ENCODE assay signal across 26 mouse cellular contexts in genomic region chr7:80287736-80288135, GRCm38 (mm10). TPM values are rescaled to one million over a fixed set of nuclear protein-coding genes. Genes with fewer than 3 reads are reported as not detected.
DNase-seq lines count a peak whose midpoint lies in the region; ATAC-seq lines count a peak whose summit lies in the region.
"Had no signal": no experiment of that assay in that cellular context is flagged by ENCODE, and none has a peak within 500 bp of the region (broad histone marks: within the 10 kb centered on the region; RNA-seq: fewer than 3 reads in every experiment).

No protein-coding gene starts in this region.

- peaks cover 67% of the 10 kb centered on the region for H3K36me3 ChIP-seq in embryonic facial prominence, embryonic 12.5 days
- peaks cover 90% of the 10 kb centered on the region for H3K36me3 ChIP-seq in embryonic facial prominence, embryonic 10.5 days (replicated peaks)
- peaks cover 8% of the 10 kb centered on the region for H3K36me3 ChIP-seq in midbrain, embryonic 11.5 days (ENCODE audit: control insufficient read depth, insufficient read depth, low read length)
- peaks cover 84% of the 10 kb centered on the region for H3K36me3 ChIP-seq in midbrain, embryonic 14.5 days (ENCODE audit: control insufficient read depth, insufficient read depth, low read length)

- 0 out of 2 replicates have a peak, but pooled peaks have one; percentile 22 for ATAC-seq in embryonic facial prominence, embryonic 12.5 days (ENCODE audit: insufficient number of reproducible peaks, insufficient read depth, low FRiP score, low TSS enrichment)
- no peak for ATAC-seq in midbrain, embryonic 11.5 days (ENCODE audit: low FRiP score)
- ATAC-seq in midbrain, embryonic 14.5 days (ENCODE audit: low FRiP score, low TSS enrichment) = no peak
- ATAC-seq: activated CD4-positive, CD25-positive, alpha-beta regulatory T cell, adult 4 months; forebrain, embryonic 14.5 days; forebrain, postnatal 0 days; hindbrain, postnatal 0 days had no signal

- H3K27me3 ChIP-seq in embryonic facial prominence, embryonic 12.5 days = no peaks in the 10 kb centered on the region
- no peaks in the 10 kb centered on the region for H3K27me3 ChIP-seq in embryonic facial prominence, embryonic 10.5 days (replicated peaks; ENCODE audit: low read depth, poor library complexity, severe bottlenecking)
- H3K27me3 ChIP-seq in midbrain, embryonic 11.5 days (ENCODE audit: control insufficient read depth, insufficient read depth, low read length) = no peaks in the 10 kb centered on the region
- no peaks in the 10 kb centered on the region for H3K27me3 ChIP-seq in midbrain, embryonic 14.5 days (ENCODE audit: control insufficient read depth, insufficient read depth, low read length)
- H3K27me3 ChIP-seq: embryonic facial prominence, embryonic 15.5 days; heart, embryonic 13.5 days had no signal

- no peak overlapping the region for H3K9ac ChIP-seq in embryonic facial prominence, embryonic 12.5 days
- H3K9ac ChIP-seq in midbrain, embryonic 11.5 days (ENCODE audit: low read length) = no peak overlapping the region
- H3K9ac ChIP-seq in midbrain, embryonic 14.5 days (replicated peaks; ENCODE audit: low read length) = no peak overlapping the region
- H3K9ac ChIP-seq: embryonic facial prominence, embryonic 15.5 days; forebrain, postnatal 0 days; heart, embryonic 13.5 days; hindbrain, embryonic 14.5 days had no signal

- H3K4me2 ChIP-seq in embryonic facial prominence, embryonic 12.5 days (replicated peaks) = no peak overlapping the region
- no peak overlapping the region for H3K4me2 ChIP-seq in midbrain, embryonic 11.5 days
- no peak overlapping the region for H3K4me2 ChIP-seq in midbrain, embryonic 14.5 days (ENCODE audit: low read length)
- H3K4me2 ChIP-seq: embryonic facial prominence, embryonic 15.5 days; heart, embryonic 13.5 days; hindbrain, embryonic 14.5 days had no signal

- no peak overlapping the region for H3K27ac ChIP-seq in embryonic facial prominence, embryonic 12.5 days
- no peak overlapping the region for H3K27ac ChIP-seq in embryonic facial prominence, embryonic 10.5 days (replicated peaks)
- no peak overlapping the region for H3K27ac ChIP-seq in midbrain, embryonic 11.5 days (ENCODE audit: low read depth, low read length)
- H3K27ac ChIP-seq in midbrain, embryonic 14.5 days (replicated peaks; ENCODE audit: low read depth, low read length) = no peak overlapping the region
- H3K27ac ChIP-seq: embryonic facial prominence, embryonic 15.5 days; gastrocnemius, adult 2 months; heart, adult 2 months; heart, embryonic 10.5 days; heart, embryonic 13.5 days; hindbrain, embryonic 14.5 days; hindbrain, postnatal 0 days had no signal

- H3K4me1 ChIP-seq in embryonic facial prominence, embryonic 12.5 days = no peaks in the 10 kb centered on the region
- H3K4me1 ChIP-seq in embryonic facial prominence, embryonic 10.5 days = no peaks in the 10 kb centered on the region
- H3K4me1 ChIP-seq in midbrain, embryonic 11.5 days (ENCODE audit: control insufficient read depth, insufficient read depth, low read length) = no peaks in the 10 kb centered on the region
- no peaks in the 10 kb centered on the region for H3K4me1 ChIP-seq in midbrain, embryonic 14.5 days (ENCODE audit: control insufficient read depth, insufficient read depth, low read length)
- H3K4me1 ChIP-seq: embryonic facial prominence, embryonic 15.5 days had no signal

- no peak for DNase-seq in embryonic facial prominence, embryonic 10.5 days (ENCODE audit: low spot score)
- DNase-seq in midbrain, embryonic 11.5 days (ENCODE audit: low spot score, missing footprints) = peak; percentile 77
- DNase-seq in midbrain, embryonic 14.5 days = no peak
- peak; percentile 27 for DNase-seq in thymus, postnatal 25 days
- no peak for DNase-seq in adipocyte (ENCODE audit: low spot score)
- DNase-seq in cerebellum, adult 11-12 months = no peak
- DNase-seq: adrenal gland, postnatal 10 days; adrenal gland, postnatal 36 days; cerebellum, adult 8-10 months; cerebellum, postnatal 10 days; cerebellum, postnatal 36 days; embryo, embryonic 11 days; forebrain, postnatal 0 days; gastrocnemius, adult 2 months; gastrocnemius, postnatal 14 days; heart, adult 2 months; heart, postnatal 14 days; heart, postnatal 4 days had no signal

- H3K4me3 ChIP-seq in embryonic facial prominence, embryonic 12.5 days = no peak overlapping the region
- no peak overlapping the region for H3K4me3 ChIP-seq in embryonic facial prominence, embryonic 10.5 days
- H3K4me3 ChIP-seq in midbrain, embryonic 11.5 days (ENCODE audit: low read depth, low read length) = no peak overlapping the region
- no peak overlapping the region for H3K4me3 ChIP-seq in midbrain, embryonic 14.5 days (replicated peaks; ENCODE audit: low read depth, low read length)
- H3K4me3 ChIP-seq: embryonic facial prominence, embryonic 15.5 days; gastrocnemius, adult 2 months; heart, adult 2 months; heart, embryonic 10.5 days; heart, embryonic 13.5 days had no signal

- 68% methylated on average over 10 of the region's 10 CpGs for WGBS in embryonic facial prominence, embryonic 12.5 days
- 80% methylated on average over 10 of the region's 10 CpGs for WGBS in embryonic facial prominence, embryonic 10.5 days
- WGBS in midbrain, embryonic 11.5 days = 80% methylated on average over 10 of the region's 10 CpGs
- 82% methylated on average over 10 of the region's 10 CpGs for WGBS in midbrain, embryonic 14.5 days

- H3K9me3 ChIP-seq in embryonic facial prominence, embryonic 12.5 days = no peaks in the 10 kb centered on the region
- H3K9me3 ChIP-seq in embryonic facial prominence, embryonic 10.5 days = no peaks in the 10 kb centered on the region
- no peaks in the 10 kb centered on the region for H3K9me3 ChIP-seq in midbrain, embryonic 11.5 days (ENCODE audit: control insufficient read depth, low read length)
- H3K9me3 ChIP-seq in midbrain, embryonic 14.5 days (ENCODE audit: control insufficient read depth, low read length) = no peaks in the 10 kb centered on the region
- H3K9me3 ChIP-seq: embryonic facial prominence, embryonic 15.5 days; heart, embryonic 10.5 days; heart, embryonic 13.5 days had no signal

RNA-seq across cellular contexts. Expression of gene Prc1, which starts 6.5 kb away (rescaled TPM):
- polyA plus RNA-seq in embryonic facial prominence, embryonic 12.5 days (2016; fragmentation: Nextera tagmentation; extraction: Ambion mirVana) = 133 and 136 TPM in 2 replicates
- 196 and 199 TPM in 2 replicates for polyA plus RNA-seq in embryonic facial prominence, embryonic 10.5 days (2016; fragmentation: Nextera tagmentation; extraction: Ambion mirVana)
- polyA plus RNA-seq in midbrain, embryonic 11.5 days (2014; fragmentation: Nextera tagmentation; extraction: Ambion mirVana) = 231 and 232 TPM in 2 replicates
- 25.4 and 47.7 TPM in 2 replicates for polyA plus RNA-seq in midbrain, embryonic 14.5 days (2014; fragmentation: Nextera tagmentation; extraction: Ambion mirVana)

RNA-seq across cellular contexts. Expression of gene Vps33b, which starts 18.3 kb away (rescaled TPM):
- polyA plus RNA-seq in embryonic facial prominence, embryonic 12.5 days (2016; fragmentation: Nextera tagmentation; extraction: Ambion mirVana) = 14.5 and 14.9 TPM in 2 replicates
- polyA plus RNA-seq in embryonic facial prominence, embryonic 10.5 days (2016; fragmentation: Nextera tagmentation; extraction: Ambion mirVana) = 17.3 and 18.0 TPM in 2 replicates
- polyA plus RNA-seq in midbrain, embryonic 11.5 days (2014; fragmentation: Nextera tagmentation; extraction: Ambion mirVana) = 12.6 and 14.3 TPM in 2 replicates
- 18.8 and 21.9 TPM in 2 replicates for polyA plus RNA-seq in midbrain, embryonic 14.5 days (2014; fragmentation: Nextera tagmentation; extraction: Ambion mirVana)

RNA-seq across cellular contexts. Expression of gene Ngrn, which starts 26.7 kb away (rescaled TPM):
- 56.2 and 59.6 TPM in 2 replicates for polyA plus RNA-seq in embryonic facial prominence, embryonic 12.5 days (2016; fragmentation: Nextera tagmentation; extraction: Ambion mirVana)
- polyA plus RNA-seq in embryonic facial prominence, embryonic 10.5 days (2016; fragmentation: Nextera tagmentation; extraction: Ambion mirVana) = 42.7 and 43.2 TPM in 2 replicates
- 53.1 and 53.2 TPM in 2 replicates for polyA plus RNA-seq in midbrain, embryonic 11.5 days (2014; fragmentation: Nextera tagmentation; extraction: Ambion mirVana)
- 67.3 and 70.8 TPM in 2 replicates for polyA plus RNA-seq in midbrain, embryonic 14.5 days (2014; fragmentation: Nextera tagmentation; extraction: Ambion mirVana)

RNA-seq across cellular contexts. Expression of gene Rccd1, which starts 36.5 kb away (rescaled TPM):
- polyA plus RNA-seq in embryonic facial prominence, embryonic 12.5 days (2016; fragmentation: Nextera tagmentation; extraction: Ambion mirVana) = 14.3 and 15.9 TPM in 2 replicates
- polyA plus RNA-seq in embryonic facial prominence, embryonic 10.5 days (2016; fragmentation: Nextera tagmentation; extraction: Ambion mirVana) = 12.0 and 13.2 TPM in 2 replicates
- 10.1 and 10.9 TPM in 2 replicates for polyA plus RNA-seq in midbrain, embryonic 11.5 days (2014; fragmentation: Nextera tagmentation; extraction: Ambion mirVana)
- 14.6 and 16.5 TPM in 2 replicates for polyA plus RNA-seq in midbrain, embryonic 14.5 days (2014; fragmentation: Nextera tagmentation; extraction: Ambion mirVana)

RNA-seq across cellular contexts. Expression of gene Ttll13, which starts 41.6 kb away (rescaled TPM):
- polyA plus RNA-seq in embryonic facial prominence, embryonic 12.5 days (2016; fragmentation: Nextera tagmentation; extraction: Ambion mirVana) = 0.59 and 1.2 TPM in 2 replicates
- polyA plus RNA-seq in embryonic facial prominence, embryonic 10.5 days (2016; fragmentation: Nextera tagmentation; extraction: Ambion mirVana) = 0.57 and 0.89 TPM in 2 replicates
- 0.53 and 0.91 TPM in 2 replicates for polyA plus RNA-seq in midbrain, embryonic 11.5 days (2014; fragmentation: Nextera tagmentation; extraction: Ambion mirVana)
- polyA plus RNA-seq in midbrain, embryonic 14.5 days (2014; fragmentation: Nextera tagmentation; extraction: Ambion mirVana) = 1.2 and 2.2 TPM in 2 replicates

Comparison
In these comparisons a context has a peak if more than half of its experiments do, and no peak if none do; other contexts are left out.
1. DNase-seq: peak in midbrain, embryonic 11.5 days (single experiment) and thymus, postnatal 25 days (single experiment); none in embryonic facial prominence, embryonic 10.5 days (single experiment), midbrain, embryonic 14.5 days (single experiment), adipocyte (single experiment) and cerebellum, adult 11-12 months (single experiment).